Mouse (Mus musculus): ENCODE measurements around the gene Ccin.

GRCm38 (mm10) chr4:44024241-44024640, 41.0 kb downstream of the Ccin start:
- TF ChIP-seq CTCF (IDR thresholded peaks at IDR 0.05 in 2 of 3, conservative IDR thresholded peaks at IDR 0.05 in 1 of 3; ENCODE audit: control insufficient read depth in 1 of 3, insufficient read depth in 1 of 3, low read depth in 2 of 3, low read length in 3 of 3, poor library complexity in 1 of 3, severe bottlenecking in 1 of 3) (no peak), MYC (IDR thresholded peaks at IDR 0.05; ENCODE audit: low read depth, low read length) (no peak), HCFC1 (IDR thresholded peaks at IDR 0.05; ENCODE audit: low read depth, low read length) (no peak), MAX (IDR thresholded peaks at IDR 0.05; ENCODE audit: low read length) (no peak), GATA1 (IDR thresholded peaks at IDR 0.05; ENCODE audit: low read depth, low read length) (no peak), RCOR1 (IDR thresholded peaks at IDR 0.05; ENCODE audit: low read depth, low read length) (no peak), ETS1 (IDR thresholded peaks at IDR 0.05; ENCODE audit: low read depth, low read length) (no peak), TCF12 (IDR thresholded peaks at IDR 0.05; ENCODE audit: low read depth, low read length) (no peak), E2F4 (IDR thresholded peaks at IDR 0.05; ENCODE audit: borderline replicate concordance, low read depth, low read length) (no peak), CHD2 (IDR thresholded peaks at IDR 0.05; ENCODE audit: low read length) (no peak), ZC3H11A (IDR thresholded peaks at IDR 0.05; ENCODE audit: low read depth, low read length) (no peak)
